Mouse (Mus musculus): ENCODE results near the gene Sh3d19. TPM values are rescaled to one million over a fixed set of nuclear protein-coding genes. Genes with fewer than 3 reads are reported as not detected.

The Sh3d19 gene
- polyA plus RNA-seq, 1 experiment from 2014 or later, result 13.9 TPM

- no peak overlapping the region for H3K4me3 ChIP-seq
- H3K4me1 ChIP-seq, result no peaks in the 10 kb centered on the region
- no peaks in the 10 kb centered on the region for H3K27me3 ChIP-seq
- H3K9ac ChIP-seq, result no peak overlapping the region
- ATAC-seq (ENCODE audit: low FRiP score), result no peak
- no peak overlapping the region for H3K27ac ChIP-seq
- WGBS, result 85% methylated on average over 2 of the region's 2 CpGs
- no peaks in the 10 kb centered on the region for H3K9me3 ChIP-seq (replicated peaks)
- H3K4me2 ChIP-seq (replicated peaks), result no peak overlapping the region
- no peaks in the 10 kb centered on the region for H3K36me3 ChIP-seq
These were observed 16.3 kb downstream of the Sh3d19 start for GRCm38 (mm10) chr3:85987225-85987624.

GRCm38 (mm10) chr3:85991140-85991801 lies 20.4 kb downstream of the Sh3d19 start:
- H3K9me3 ChIP-seq (replicated peaks), result no peaks in the 10 kb centered on the region
- no peak overlapping the region for H3K4me3 ChIP-seq
- no peaks in the 10 kb centered on the region for H3K27me3 ChIP-seq
- no peaks in the 10 kb centered on the region for H3K4me1 ChIP-seq
- H3K9ac ChIP-seq, result no peak overlapping the region
- H3K36me3 ChIP-seq, result no peaks in the 10 kb centered on the region
- 80% methylated on average over 6 of the region's 6 CpGs for WGBS
- ATAC-seq (ENCODE audit: low FRiP score), result no peak
- no peak overlapping the region for H3K27ac ChIP-seq
- H3K4me2 ChIP-seq (replicated peaks), result no peak overlapping the region

GRCm38 (mm10) chr3:85991802-85992156 lies 20.9 kb downstream of the Sh3d19 start:
- Histone ChIP-seq H3K4me3 (no peak overlapping the region), H3K36me3 (no peaks in the 10 kb centered on the region), H3K4me2 (replicated peaks) (no peak overlapping the region), H3K9me3 (replicated peaks) (no peaks in the 10 kb centered on the region), H3K4me1 (no peaks in the 10 kb centered on the region), H3K27ac (no peak overlapping the region), H3K27me3 (no peaks in the 10 kb centered on the region), H3K9ac (no peak overlapping the region)
- WGBS, result 74% methylated on average over 5 of the region's 5 CpGs
- no peak for ATAC-seq (ENCODE audit: low FRiP score)

- no peaks in the 10 kb centered on the region for H3K27me3 ChIP-seq
- no peak for ATAC-seq (ENCODE audit: low FRiP score)
- H3K9ac ChIP-seq, result no peak overlapping the region
- H3K27ac ChIP-seq, result no peak overlapping the region
- H3K4me1 ChIP-seq, result no peaks in the 10 kb centered on the region
- H3K4me3 ChIP-seq, result no peak overlapping the region
- H3K9me3 ChIP-seq (replicated peaks), result no peaks in the 10 kb centered on the region
- H3K36me3 ChIP-seq, result no peaks in the 10 kb centered on the region
- WGBS, result 84% methylated on average over 11 of the region's 11 CpGs
- H3K4me2 ChIP-seq (replicated peaks), result no peak overlapping the region
These were observed 22.8 kb downstream of the Sh3d19 start for GRCm38 (mm10) chr3:85993744-85994143.

- H3K9ac ChIP-seq, result no peak overlapping the region
- no peak overlapping the region for H3K4me2 ChIP-seq (replicated peaks)
- H3K36me3 ChIP-seq, result no peaks in the 10 kb centered on the region
- 93% methylated on average over 4 of the region's 4 CpGs for whole genome bisulfite sequencing
- H3K4me3 ChIP-seq, result no peak overlapping the region
- no peaks in the 10 kb centered on the region for H3K27me3 ChIP-seq
- H3K4me1 ChIP-seq, result no peaks in the 10 kb centered on the region
- no peaks in the 10 kb centered on the region for H3K9me3 ChIP-seq (replicated peaks)
- H3K27ac ChIP-seq, result no peak overlapping the region
- ATAC-seq (ENCODE audit: low FRiP score), result no peak
These were observed 23.7 kb downstream of the Sh3d19 start for GRCm38 (mm10) chr3:85994645-85995044.

- no peaks in the 10 kb centered on the region for H3K36me3 ChIP-seq
- 96% methylated on average over 3 of the region's 3 CpGs for WGBS
- no peak overlapping the region for H3K4me3 ChIP-seq
- ATAC-seq (ENCODE audit: low FRiP score), result no peak
- no peak overlapping the region for H3K9ac ChIP-seq
- no peaks in the 10 kb centered on the region for H3K4me1 ChIP-seq
- no peaks in the 10 kb centered on the region for H3K27me3 ChIP-seq
- no peak overlapping the region for H3K27ac ChIP-seq
- no peak overlapping the region for H3K4me2 ChIP-seq (replicated peaks)
- peaks cover 3% of the 10 kb centered on the region; the same call in 1 of the 2 replicates for H3K9me3 ChIP-seq (replicated peaks)
These were observed 30.4 kb downstream of the Sh3d19 start for GRCm38 (mm10) chr3:86001271-86001670.

GRCm38 (mm10) chr3:86002423-86002822 lies 31.5 kb downstream of the Sh3d19 start, which contains the start of gene Prss48:
TSS of gene Prss48 (minus strand) at chr3:86002491.
- Histone ChIP-seq H3K4me1 (no peaks in the 10 kb centered on the region), H3K27ac (no peak within 1 kb of the TSS), H3K36me3 (no peaks in the 10 kb centered on the region), H3K27me3 (no peaks in the 10 kb centered on the region), H3K4me3 (no peak within 1 kb of the TSS), H3K9ac (no peak within 1 kb of the TSS), H3K4me2 (replicated peaks) (no peak within 1 kb of the TSS), H3K9me3 (replicated peaks) (peaks cover 3% of the 10 kb centered on the region; the same call in 1 of the 2 replicates)
- 76% methylated on average over 17 of the region's 17 CpGs for WGBS
- no peak for ATAC-seq (ENCODE audit: low FRiP score)

GRCm38 (mm10) chr3:86002940-86003339 lies 32.0 kb downstream of the Sh3d19 start:
- Histone ChIP-seq H3K9me3 (replicated peaks) (peaks cover 3% of the 10 kb centered on the region; the same call in 1 of the 2 replicates), H3K4me3 (no peak overlapping the region), H3K27me3 (no peaks in the 10 kb centered on the region), H3K9ac (no peak overlapping the region), H3K27ac (no peak overlapping the region), H3K36me3 (no peaks in the 10 kb centered on the region), H3K4me1 (no peaks in the 10 kb centered on the region), H3K4me2 (replicated peaks) (no peak overlapping the region)
- 88% methylated on average over 5 of the region's 5 CpGs for WGBS
- no peak for ATAC-seq (ENCODE audit: low FRiP score)

GRCm38 (mm10) chr3:86004751-86005150 lies 33.8 kb downstream of the Sh3d19 start:
- H3K27ac ChIP-seq, result no peak overlapping the region
- H3K4me1 ChIP-seq, result no peaks in the 10 kb centered on the region
- H3K4me3 ChIP-seq, result no peak overlapping the region
- peaks cover 3% of the 10 kb centered on the region; the same call in 1 of the 2 replicates for H3K9me3 ChIP-seq (replicated peaks)
- 87% methylated on average over 10 of the region's 10 CpGs for WGBS
- no peak overlapping the region for H3K9ac ChIP-seq
- no peaks in the 10 kb centered on the region for H3K27me3 ChIP-seq
- H3K4me2 ChIP-seq (replicated peaks), result no peak overlapping the region
- H3K36me3 ChIP-seq, result no peaks in the 10 kb centered on the region
- ATAC-seq (ENCODE audit: low FRiP score), result no peak

GRCm38 (mm10) chr3:86010618-86011017 lies 39.7 kb downstream of the Sh3d19 start:
- H3K9me3 ChIP-seq (replicated peaks), result no peaks in the 10 kb centered on the region
- H3K9ac ChIP-seq, result no peak overlapping the region
- H3K4me2 ChIP-seq (replicated peaks), result no peak overlapping the region
- H3K4me3 ChIP-seq, result no peak overlapping the region
- no peaks in the 10 kb centered on the region for H3K4me1 ChIP-seq
- no peaks in the 10 kb centered on the region for H3K27me3 ChIP-seq
- ATAC-seq (ENCODE audit: low FRiP score), result no peak
- no peak overlapping the region for H3K27ac ChIP-seq
- no peaks in the 10 kb centered on the region for H3K36me3 ChIP-seq
- 72% methylated on average over 3 of the region's 3 CpGs for WGBS

- Histone ChIP-seq H3K4me3 (no peak overlapping the region), H3K27ac (no peak overlapping the region), H3K9ac (no peak overlapping the region), H3K36me3 (no peaks in the 10 kb centered on the region), H3K27me3 (no peaks in the 10 kb centered on the region), H3K4me2 (replicated peaks) (no peak overlapping the region), H3K9me3 (replicated peaks) (no peaks in the 10 kb centered on the region), H3K4me1 (no peaks in the 10 kb centered on the region)
- 83% methylated on average over 6 of the region's 6 CpGs for WGBS
- ATAC-seq (ENCODE audit: low FRiP score), result no peak
These were observed 40.5 kb downstream of the Sh3d19 start for GRCm38 (mm10) chr3:86011373-86011772.

GRCm38 (mm10) chr3:86011833-86012232 lies 40.9 kb downstream of the Sh3d19 start:
- ATAC-seq (ENCODE audit: low FRiP score), result no peak
- H3K4me2 ChIP-seq (replicated peaks), result no peak overlapping the region
- no peaks in the 10 kb centered on the region for H3K36me3 ChIP-seq
- H3K9ac ChIP-seq, result no peak overlapping the region
- WGBS, result 62% methylated on average over 3 of the region's 3 CpGs
- H3K4me3 ChIP-seq, result no peak overlapping the region
- H3K9me3 ChIP-seq (replicated peaks), result no peaks in the 10 kb centered on the region
- H3K27me3 ChIP-seq, result no peaks in the 10 kb centered on the region
- no peaks in the 10 kb centered on the region for H3K4me1 ChIP-seq
- H3K27ac ChIP-seq, result no peak overlapping the region

GRCm38 (mm10) chr3:86013837-86014236 lies 42.9 kb downstream of the Sh3d19 start:
- no peak overlapping the region for H3K9ac ChIP-seq
- no peak for ATAC-seq (ENCODE audit: low FRiP score)
- H3K4me2 ChIP-seq (replicated peaks), result no peak overlapping the region
- no peak overlapping the region for H3K27ac ChIP-seq
- H3K9me3 ChIP-seq (replicated peaks), result no peaks in the 10 kb centered on the region
- no peak overlapping the region for H3K4me3 ChIP-seq
- H3K27me3 ChIP-seq, result no peaks in the 10 kb centered on the region
- no peaks in the 10 kb centered on the region for H3K36me3 ChIP-seq
- no peaks in the 10 kb centered on the region for H3K4me1 ChIP-seq
- 92% methylated on average over 10 of the region's 10 CpGs for WGBS
